Mouse (Mus musculus) G1E (cell line): ENCODE measurements at regions not wholly inside any gene's neighbourhood (a gene's known extent, or its start where the extent isn't known, plus 50 kb on each side); places are given as distances from the start of the nearest gene placed in this dataset.

Experiments used
- CTCF ChIP-seq: IDR thresholded peaks from 2 replicates; pipeline ENCODE4 v1.5.1; 2012; ENCODE audit warnings: low read depth, low read length, inconsistent platforms, mixed read lengths
- GATA1 ChIP-seq: IDR thresholded peaks from 2 replicates; pipeline ENCODE4 v1.6.1; 2012; ENCODE audit warnings: borderline replicate concordance, low read length, inconsistent platforms, mixed read lengths

DNA sequence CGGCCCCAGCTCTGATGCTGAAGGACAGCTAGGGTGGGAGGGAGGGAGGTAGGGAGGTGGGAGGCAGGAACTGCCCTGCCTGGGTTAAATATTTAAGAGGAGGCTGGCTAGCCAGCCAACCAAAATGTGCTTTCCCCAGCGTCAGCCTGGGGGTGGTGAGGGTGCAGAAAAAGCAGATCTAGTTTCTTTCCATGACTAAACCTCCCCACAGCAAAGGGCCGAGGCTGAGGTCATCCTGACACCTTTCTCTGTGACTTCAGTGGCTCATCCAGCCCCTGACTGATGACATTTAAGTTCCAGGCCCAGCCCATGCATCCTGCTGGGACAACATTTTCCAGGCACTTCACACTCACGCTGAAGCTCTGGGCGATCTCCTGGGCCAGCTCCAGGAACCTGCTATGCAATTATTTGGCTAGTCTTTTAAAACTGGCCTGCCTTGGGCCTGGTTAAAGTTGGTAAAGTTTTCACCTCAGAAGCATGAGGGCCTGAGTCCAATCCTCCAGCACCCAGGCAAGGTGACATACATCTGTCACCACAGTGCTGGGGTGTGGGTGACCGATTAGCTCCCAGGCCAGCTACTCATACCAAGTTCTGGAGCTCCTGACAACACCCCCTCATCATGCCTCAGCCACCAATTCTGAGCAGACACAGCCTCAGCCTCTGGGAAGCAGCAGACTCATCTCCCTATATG is 243.8 kb upstream of the Sulf2 start:
- no peak for TF ChIP-seq CTCF
- TF ChIP-seq GATA1: no peak
